Mouse (Mus musculus): ENCODE measurements around the gene Trpt1. TPM values are rescaled to one million over a fixed set of nuclear protein-coding genes. Genes with fewer than 3 reads are reported as not detected.

The Trpt1 gene
- 14.8 and 16.0 TPM in 2 replicates for polyA plus RNA-seq (2015; fragmentation: Nextera tagmentation; extraction: Ambion mirVana)

DNA sequence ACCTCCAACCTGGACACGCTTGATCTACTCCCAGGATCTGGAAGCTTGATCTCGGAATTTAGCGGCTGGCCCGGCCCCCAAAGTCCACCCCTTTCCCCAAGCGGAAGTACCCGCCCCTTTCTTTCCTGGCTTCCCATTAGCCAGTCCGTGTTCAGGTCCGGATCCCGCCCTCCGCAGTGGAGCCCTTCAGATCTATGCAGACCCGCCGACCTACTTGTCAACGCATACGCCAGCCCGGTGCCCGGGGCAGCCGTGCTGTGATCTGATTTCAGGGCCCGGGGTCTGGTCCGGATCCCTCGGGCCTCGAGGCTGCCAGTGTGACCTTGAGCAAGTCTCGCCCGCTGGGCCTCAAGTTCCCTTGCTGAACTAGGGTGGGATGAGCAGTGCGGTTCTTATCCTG, at the start of gene Trpt1, which contains the start of gene Nudt22:
Gene Trpt1 (plus strand): TSS at position 126 of the 400 bp plus-strand sequence.
Gene Nudt22 (minus strand): TSS at position 112 of the 400 bp plus-strand sequence.
- ATAC-seq (replicated peaks): peak; percentile 65
- peak within 1 kb of the TSS; percentile 60 for H3K4me3 ChIP-seq
- H3K36me3 ChIP-seq: 0 out of 2 replicates have a peak, but pooled peaks cover 9% of the 10 kb centered on the region
- no peaks in the 10 kb centered on the region for H3K27me3 ChIP-seq
- H3K27ac ChIP-seq (replicated peaks): peak within 1 kb of the TSS; percentile 63
- H3K4me1 ChIP-seq: peaks cover 40% of the 10 kb centered on the region
- peak within 1 kb of the TSS; percentile 82 for H3K4me2 ChIP-seq (replicated peaks)
- peak within 1 kb of the TSS; percentile 67 for H3K9ac ChIP-seq (replicated peaks)
- WGBS: under 1% methylated on average over 24 of the region's 24 CpGs
- H3K9me3 ChIP-seq: no peaks in the 10 kb centered on the region

DNA sequence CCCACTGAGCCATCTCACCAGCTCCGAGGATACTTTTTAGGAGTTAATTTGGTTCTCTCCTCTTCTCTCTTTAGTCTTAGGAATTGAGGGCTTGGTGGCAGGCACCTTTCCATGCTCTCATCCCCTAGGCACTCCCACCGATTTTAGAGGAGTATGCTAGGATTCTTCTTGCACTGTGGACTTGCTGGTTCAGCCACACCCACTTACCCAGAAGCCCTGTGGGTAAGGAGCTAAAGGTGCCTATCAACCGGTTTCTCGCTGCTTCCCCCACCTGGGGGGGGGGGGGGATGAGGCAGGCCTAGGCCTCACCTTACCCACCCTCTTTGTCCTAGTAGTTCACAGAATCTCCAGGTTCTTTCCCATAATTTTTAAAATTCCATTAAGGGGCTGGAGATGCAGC, 48.2 kb upstream of the Trpt1 start:
- Histone ChIP-seq H3K4me1 (peaks cover 25% of the 10 kb centered on the region), H3K27me3 (no peaks in the 10 kb centered on the region), H3K4me3 (no peak overlapping the region), H3K27ac (replicated peaks) (no peak overlapping the region), H3K4me2 (replicated peaks) (no peak overlapping the region), H3K9ac (replicated peaks) (no peak overlapping the region), H3K9me3 (no peaks in the 10 kb centered on the region), H3K36me3 (peaks cover 6% of the 10 kb centered on the region; the same call in 1 of the 2 replicates)
- no peak for ATAC-seq (replicated peaks)
- 51% methylated on average over 4 of the region's 4 CpGs for WGBS

DNA sequence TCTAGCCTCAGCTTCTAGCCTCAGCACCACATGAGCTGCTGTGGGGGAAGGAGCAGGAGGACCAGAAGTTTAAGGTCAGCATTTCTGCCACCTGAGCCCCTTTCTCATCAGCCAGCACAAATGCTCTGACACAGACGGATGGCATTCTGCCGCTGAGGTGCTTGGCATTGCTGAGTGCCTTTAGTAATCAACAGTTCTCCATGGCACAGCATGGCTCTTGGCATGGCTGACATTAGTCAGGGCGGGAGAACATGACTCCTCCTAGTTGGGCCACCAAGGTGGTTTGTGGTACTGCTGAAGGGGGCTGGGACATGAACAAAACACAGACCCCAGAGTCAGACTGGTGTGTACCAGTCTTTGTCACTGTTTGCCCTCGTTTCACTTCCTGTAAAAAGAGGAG, 47.7 kb upstream of the Trpt1 start:
- no peak overlapping the region for H3K27ac ChIP-seq (replicated peaks)
- H3K4me2 ChIP-seq (replicated peaks): no peak overlapping the region
- ATAC-seq (replicated peaks): no peak
- H3K4me3 ChIP-seq: no peak overlapping the region
- H3K36me3 ChIP-seq: peaks cover 6% of the 10 kb centered on the region; the same call in 1 of the 2 replicates
- 77% methylated on average over 4 of the region's 4 CpGs for whole genome bisulfite sequencing
- H3K4me1 ChIP-seq: peaks cover 23% of the 10 kb centered on the region
- no peaks in the 10 kb centered on the region for H3K27me3 ChIP-seq
- no peaks in the 10 kb centered on the region for H3K9me3 ChIP-seq
- H3K9ac ChIP-seq (replicated peaks): no peak overlapping the region

DNA sequence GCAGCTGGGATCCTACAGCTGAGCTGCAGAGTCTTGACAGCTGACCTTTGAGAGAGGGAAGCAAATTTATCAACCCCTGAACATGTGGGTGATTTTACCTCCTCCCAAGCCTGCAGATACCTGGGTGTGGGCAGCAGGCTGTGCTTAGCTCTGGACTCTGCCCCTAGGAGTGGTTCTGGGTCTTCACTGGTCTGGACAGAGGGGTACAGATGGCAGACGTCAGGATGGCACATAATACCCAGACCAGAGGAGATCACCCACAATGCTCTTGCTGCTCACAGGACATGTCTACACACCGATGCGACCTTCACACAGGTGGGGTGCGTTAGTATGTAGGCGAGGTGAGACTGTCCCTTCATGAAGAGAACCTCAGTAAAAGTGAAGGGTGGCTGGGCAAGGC, 46.4 kb upstream of the Trpt1 start:
- no peak overlapping the region for H3K4me3 ChIP-seq

DNA sequence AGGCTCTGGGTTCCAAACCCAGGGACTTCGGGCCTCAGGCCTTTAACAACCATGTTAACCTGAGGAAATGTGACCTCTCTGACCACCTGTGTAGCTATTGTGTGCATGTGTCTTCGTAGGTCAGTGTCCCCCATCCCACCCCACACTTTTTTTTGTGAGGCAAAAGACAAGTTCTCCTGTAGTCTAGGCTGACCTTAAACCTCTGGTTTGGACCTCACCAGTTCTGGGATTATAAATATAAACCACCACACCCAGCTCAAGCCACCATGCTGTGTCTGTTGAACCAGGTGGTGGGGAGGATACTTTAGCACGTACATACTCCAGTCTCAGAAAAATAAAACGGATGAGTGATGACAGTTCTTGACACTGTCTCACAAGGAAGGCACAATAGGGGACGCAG, 46.0 kb upstream of the Trpt1 start:
- peak overlapping the region; percentile 95 for H3K27ac ChIP-seq (replicated peaks)
- no peaks in the 10 kb centered on the region for H3K27me3 ChIP-seq
- 52% methylated on average over 5 of the region's 5 CpGs for WGBS

More for the DNA sequence above, 46.4 kb upstream of the Trpt1 start:
- Histone ChIP-seq H3K27ac (replicated peaks) (no peak overlapping the region), H3K4me1 (peaks cover 21% of the 10 kb centered on the region), H3K27me3 (no peaks in the 10 kb centered on the region), H3K36me3 (peaks cover 6% of the 10 kb centered on the region; the same call in 1 of the 2 replicates), H3K9me3 (no peaks in the 10 kb centered on the region), H3K4me2 (replicated peaks) (no peak overlapping the region), H3K9ac (replicated peaks) (no peak overlapping the region)
- WGBS: 90% methylated on average over 5 of the region's 5 CpGs
- no peak for ATAC-seq (replicated peaks)

DNA sequence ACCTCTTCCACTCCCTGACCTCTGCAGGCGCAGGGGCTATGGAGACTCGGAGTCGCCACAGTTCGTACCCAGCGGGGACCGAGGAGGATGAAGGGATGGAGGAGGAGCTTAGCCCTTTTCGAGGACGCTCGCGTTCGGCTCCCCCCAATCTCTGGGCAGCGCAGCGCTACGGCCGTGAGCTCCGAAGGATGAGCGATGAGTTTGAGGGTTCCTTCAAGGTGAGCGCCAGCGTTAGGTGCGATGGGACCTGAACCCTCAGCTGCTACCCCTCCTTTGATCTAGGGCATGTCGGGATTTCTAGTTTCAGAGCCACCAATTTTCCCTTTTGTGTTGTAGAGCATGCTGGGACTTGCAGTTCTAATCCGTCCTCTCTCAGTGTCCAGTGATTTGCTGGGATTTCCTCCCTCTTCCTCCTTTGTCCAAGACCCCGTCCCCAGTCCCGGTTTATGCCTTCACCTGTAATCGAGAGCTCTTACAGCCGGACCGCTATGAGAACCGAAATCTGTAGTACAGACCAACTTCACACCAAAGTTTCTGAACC, 45.2 kb upstream of the Trpt1 start:
- Histone ChIP-seq H3K36me3 (peaks cover 3% of the 10 kb centered on the region; the same call in 1 of the 2 replicates), H3K9me3 (no peaks in the 10 kb centered on the region), H3K4me1 (peaks cover 21% of the 10 kb centered on the region), H3K4me3 (peak overlapping the region; percentile 63), H3K9ac (replicated peaks) (peak overlapping the region; percentile 74), H3K27ac (replicated peaks) (peak overlapping the region; percentile 95), H3K4me2 (replicated peaks) (peak overlapping the region; percentile 94), H3K27me3 (no peaks in the 10 kb centered on the region)
- ATAC-seq (replicated peaks): peak; percentile 57
- under 1% methylated on average over 28 of the region's 28 CpGs for WGBS

More for the DNA sequence above, 46.0 kb upstream of the Trpt1 start:
- ATAC-seq (replicated peaks): no peak
- H3K4me3 ChIP-seq: peak overlapping the region; percentile 63
- H3K36me3 ChIP-seq: peaks cover 6% of the 10 kb centered on the region; the same call in 1 of the 2 replicates
- H3K4me1 ChIP-seq: peaks cover 21% of the 10 kb centered on the region
- H3K9ac ChIP-seq (replicated peaks): peak overlapping the region; percentile 74
- H3K9me3 ChIP-seq: no peaks in the 10 kb centered on the region
- peak overlapping the region; percentile 94 for H3K4me2 ChIP-seq (replicated peaks)

DNA sequence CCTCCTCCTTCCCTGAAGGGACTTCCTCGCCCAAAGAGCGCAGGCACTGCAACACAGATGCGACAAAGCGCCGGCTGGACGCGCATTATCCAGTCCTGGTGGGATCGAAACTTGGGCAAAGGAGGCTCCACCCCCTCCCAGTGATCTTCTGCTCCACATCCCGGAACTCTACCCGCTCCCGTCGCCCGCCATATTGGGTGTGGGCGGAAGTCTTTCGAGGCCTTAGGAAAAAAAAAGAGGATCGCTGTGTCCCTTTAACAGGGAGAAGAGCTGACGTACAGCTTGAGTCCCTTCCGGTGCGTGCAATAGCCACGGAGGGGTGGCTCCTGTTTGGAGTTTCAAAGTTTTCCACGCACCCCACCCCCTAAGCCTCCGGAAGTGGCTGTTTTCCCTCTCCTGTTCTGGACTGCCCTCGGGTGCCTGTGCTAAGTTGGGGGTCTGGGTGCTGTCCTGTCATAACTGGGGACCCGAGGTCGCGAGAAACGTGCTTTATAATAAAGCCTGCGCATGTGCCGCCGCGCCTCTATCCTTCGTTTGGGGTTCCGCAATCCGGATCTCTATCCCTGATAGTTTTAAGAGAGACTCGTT, 44.5 kb upstream of the Trpt1 start:
- Histone ChIP-seq H3K27me3 (no peaks in the 10 kb centered on the region), H3K4me3 (peak overlapping the region; percentile 63), H3K4me1 (peaks cover 21% of the 10 kb centered on the region), H3K27ac (replicated peaks) (peak overlapping the region; percentile 95), H3K9ac (replicated peaks) (peak overlapping the region; percentile 74), H3K4me2 (replicated peaks) (peak overlapping the region; percentile 94), H3K9me3 (no peaks in the 10 kb centered on the region), H3K36me3 (peaks cover 2% of the 10 kb centered on the region; the same call in 1 of the 2 replicates)
- under 1% methylated on average over 35 of the region's 35 CpGs for WGBS
- ATAC-seq (replicated peaks): peak; percentile 85

DNA sequence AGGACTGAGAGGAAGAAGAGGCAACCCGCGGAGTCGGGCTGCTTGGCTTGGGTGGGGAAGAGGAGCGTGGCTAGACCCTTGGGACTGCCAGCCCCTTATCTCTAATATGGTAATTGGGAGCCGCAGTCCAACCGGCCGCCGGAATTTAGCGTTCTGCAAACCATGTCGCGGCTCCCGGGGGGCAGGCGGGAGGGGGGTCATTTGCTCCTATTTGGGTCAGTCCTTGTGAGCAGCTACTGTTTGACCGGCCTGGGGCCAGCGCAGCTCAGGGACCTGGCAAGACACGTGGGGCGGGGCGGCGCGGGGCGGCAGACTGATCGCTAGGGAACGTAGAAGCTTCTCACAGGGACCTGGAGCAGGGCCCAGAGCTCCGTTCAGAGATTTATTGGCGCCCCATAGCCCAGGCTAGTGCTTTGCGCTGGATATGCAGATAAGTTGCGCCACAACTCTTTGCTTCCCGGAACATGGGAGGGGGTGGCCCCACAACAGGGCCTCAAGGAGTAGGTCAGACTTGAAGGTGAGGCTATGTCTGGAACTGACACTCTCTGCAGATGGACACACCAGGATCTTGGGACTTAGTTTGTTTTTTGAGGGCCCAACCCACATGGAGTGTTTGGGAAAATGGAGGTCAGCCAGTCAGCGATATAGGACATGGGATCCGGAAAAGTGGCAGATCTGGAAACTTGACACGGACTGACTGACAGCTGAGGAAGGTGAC, 43.8 kb upstream of the Trpt1 start:
- WGBS: 2% methylated on average over 31 of the region's 31 CpGs
- peak overlapping the region; percentile 94 for H3K4me2 ChIP-seq (replicated peaks)
- ATAC-seq (replicated peaks): peak; percentile 11

DNA sequence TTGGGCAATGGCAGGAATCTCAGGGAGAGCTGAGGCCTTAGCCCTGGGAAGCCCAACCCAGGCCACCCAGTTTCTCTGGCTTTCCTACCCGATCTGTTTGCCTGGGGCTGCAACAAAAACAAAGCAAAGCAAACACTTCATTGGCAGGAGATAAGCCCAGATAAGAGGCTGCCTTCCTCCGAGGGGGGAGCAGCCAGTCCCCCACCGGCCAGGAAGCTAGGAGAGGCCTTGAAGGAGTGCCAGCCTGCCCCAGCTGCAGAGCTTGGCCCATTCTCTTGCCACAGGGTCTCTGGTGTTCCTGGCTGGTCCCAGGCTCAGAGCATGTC, 43.3 kb upstream of the Trpt1 start:
- peak overlapping the region; percentile 95 for H3K27ac ChIP-seq (replicated peaks)
- 14% methylated on average over 3 of the region's 3 CpGs for WGBS
- peak overlapping the region; percentile 63 for H3K4me3 ChIP-seq

More for the DNA sequence above, 43.8 kb upstream of the Trpt1 start:
- H3K36me3 ChIP-seq: peaks cover under 1% of the 10 kb centered on the region; the same call in 1 of the 2 replicates
- H3K9me3 ChIP-seq: no peaks in the 10 kb centered on the region
- H3K4me3 ChIP-seq: peak overlapping the region; percentile 63
- H3K9ac ChIP-seq (replicated peaks): peak overlapping the region; percentile 74
- H3K27ac ChIP-seq (replicated peaks): peak overlapping the region; percentile 95
- H3K4me1 ChIP-seq: peaks cover 21% of the 10 kb centered on the region
- no peaks in the 10 kb centered on the region for H3K27me3 ChIP-seq

DNA sequence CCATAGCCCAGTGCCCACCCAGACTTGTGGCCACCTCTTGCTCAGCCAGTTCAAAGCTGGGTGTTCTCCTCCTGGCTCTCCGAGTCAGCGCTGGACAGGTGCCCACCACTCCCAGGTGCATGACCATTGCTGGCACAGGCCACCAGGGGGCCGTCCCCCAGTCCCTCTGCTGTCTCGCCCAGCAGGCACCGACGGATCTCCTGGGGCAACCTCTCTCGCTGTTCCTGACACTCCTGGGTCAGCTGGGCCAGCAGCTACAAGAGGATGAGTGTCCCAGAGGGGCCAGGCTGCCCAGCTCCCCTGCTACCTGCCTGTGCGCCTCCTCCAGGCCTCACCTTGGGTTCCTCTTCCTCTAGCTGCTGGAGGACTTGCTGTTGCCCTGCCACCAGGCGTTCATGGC, 41.9 kb upstream of the Trpt1 start:
- no peak overlapping the region for H3K27ac ChIP-seq (replicated peaks)
- no peak overlapping the region for H3K4me2 ChIP-seq (replicated peaks)
- 46% methylated on average over 9 of the region's 9 CpGs for WGBS
- no peak overlapping the region for H3K4me3 ChIP-seq
- H3K36me3 ChIP-seq: no peaks in the 10 kb centered on the region
- no peak for ATAC-seq (replicated peaks)
- peaks cover 21% of the 10 kb centered on the region for H3K4me1 ChIP-seq
- no peaks in the 10 kb centered on the region for H3K9me3 ChIP-seq
- no peak overlapping the region for H3K9ac ChIP-seq (replicated peaks)
- no peaks in the 10 kb centered on the region for H3K27me3 ChIP-seq

More for the DNA sequence above, 43.3 kb upstream of the Trpt1 start:
- ATAC-seq (replicated peaks): no peak
- Histone ChIP-seq H3K27me3 (no peaks in the 10 kb centered on the region), H3K9me3 (no peaks in the 10 kb centered on the region), H3K9ac (replicated peaks) (peak overlapping the region; percentile 74), H3K4me2 (replicated peaks) (peak overlapping the region; percentile 94), H3K4me1 (peaks cover 21% of the 10 kb centered on the region), H3K36me3 (no peaks in the 10 kb centered on the region)

DNA sequence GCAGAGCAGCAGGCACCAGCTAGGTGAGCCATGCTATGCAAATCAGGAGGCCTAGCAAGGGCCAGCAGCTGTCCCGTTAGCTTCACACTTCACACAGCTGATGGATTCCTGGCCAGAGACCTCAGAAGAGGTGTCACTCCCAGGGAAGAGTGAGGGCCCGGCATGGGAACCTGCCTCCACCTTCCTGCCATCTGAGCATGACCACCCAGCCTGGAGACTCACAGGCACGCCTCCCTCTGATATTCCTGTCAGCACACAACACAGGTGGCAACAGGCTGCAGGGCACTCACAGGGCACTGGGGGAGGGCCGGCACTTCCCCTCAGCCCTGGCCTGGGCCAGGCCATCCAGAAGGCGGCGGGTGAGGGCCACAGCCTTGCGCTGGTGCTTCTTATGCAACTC, 40.5 kb upstream of the Trpt1 start:
- WGBS: 96% methylated on average over 7 of the region's 7 CpGs

DNA sequence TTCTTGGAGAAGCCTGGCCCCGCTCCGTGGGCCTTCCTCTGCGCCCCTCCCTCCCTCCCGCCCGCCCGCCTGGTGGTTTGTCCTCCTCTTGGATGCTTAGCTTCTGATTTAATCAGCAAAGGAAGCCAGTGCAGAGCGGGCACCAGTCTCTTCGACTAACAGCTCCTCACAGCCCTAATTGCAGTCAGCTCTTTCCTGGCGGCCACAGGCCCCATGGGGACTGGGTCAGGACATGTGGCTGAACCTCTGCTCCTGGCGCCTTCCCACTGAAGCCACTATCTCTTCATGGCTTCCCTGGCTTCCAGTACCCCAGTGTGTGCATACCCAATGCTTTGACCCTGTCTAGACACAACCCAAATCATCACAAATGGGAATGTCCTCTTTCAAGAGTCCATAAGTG, 39.5 kb upstream of the Trpt1 start:
- Histone ChIP-seq H3K36me3 (no peaks in the 10 kb centered on the region), H3K27ac (replicated peaks) (no peak overlapping the region), H3K4me1 (peaks cover 10% of the 10 kb centered on the region), H3K4me2 (replicated peaks) (no peak overlapping the region), H3K4me3 (no peak overlapping the region), H3K9me3 (no peaks in the 10 kb centered on the region), H3K9ac (replicated peaks) (no peak overlapping the region), H3K27me3 (no peaks in the 10 kb centered on the region)
- 84% methylated on average over 10 of the region's 10 CpGs for WGBS
- ATAC-seq (replicated peaks): no peak

More for the DNA sequence above, 40.5 kb upstream of the Trpt1 start:
- Histone ChIP-seq H3K36me3 (no peaks in the 10 kb centered on the region), H3K4me1 (peaks cover 11% of the 10 kb centered on the region), H3K27ac (replicated peaks) (no peak overlapping the region), H3K9ac (replicated peaks) (no peak overlapping the region), H3K4me3 (no peak overlapping the region), H3K27me3 (no peaks in the 10 kb centered on the region), H3K4me2 (replicated peaks) (no peak overlapping the region), H3K9me3 (no peaks in the 10 kb centered on the region)
- ATAC-seq (replicated peaks): no peak
